Mouse (Mus musculus) lung, adult 2 months (tissue): ENCODE measurements at regions not wholly inside any gene's neighbourhood (a gene's known extent, or its start where the extent isn't known, plus 50 kb on each side); places are given as distances from the start of the nearest gene placed in this dataset.

Experiments used
- CTCF ChIP-seq: fragments of 200-500 bp; IDR thresholded peaks from 2 replicates; pipeline ENCODE4 v1.5.1; 2011; ENCODE audit warnings: mild to moderate bottlenecking, low read length, control low read depth; ENCODE audit not compliant: insufficient read depth
- POLR2A ChIP-seq: fragments of 200-500 bp; IDR thresholded peaks from 2 replicates; pipeline ENCODE4 v1.6.1; 2011; ENCODE audit warnings: low read depth, mild to moderate bottlenecking, control low read depth, low read length, borderline replicate concordance; ENCODE audit errors: extremely low read depth

DNA sequence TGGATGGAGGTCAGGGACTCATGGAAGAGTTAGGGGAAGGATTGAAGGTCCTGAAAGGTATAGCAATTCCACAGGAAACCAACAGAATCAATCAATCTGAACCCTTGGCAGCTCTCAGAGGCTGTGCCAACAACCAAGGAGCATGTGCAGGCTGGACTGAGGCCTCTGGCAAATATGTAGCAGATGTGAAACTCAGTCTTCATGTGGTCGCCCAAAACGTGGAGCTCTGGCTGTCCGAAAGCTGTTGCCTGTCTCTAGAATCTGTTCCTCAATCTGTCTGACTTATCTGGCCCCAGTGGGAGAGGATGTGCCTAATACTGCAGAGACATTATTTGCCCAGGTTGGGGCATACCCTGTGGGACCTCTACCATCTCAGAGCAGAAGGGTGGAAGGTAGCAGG, 1095.4 kb upstream of the Sel1l start:
- no peak for TF ChIP-seq CTCF
- TF ChIP-seq POLR2A: no peak
